Mouse (Mus musculus): ENCODE results near the gene Dcxr. TPM values are rescaled to one million over a fixed set of nuclear protein-coding genes. Genes with fewer than 3 reads are reported as not detected.
"Not testable (repeated sequence)": the region's sequence is repeated elsewhere in the genome, so short reads cannot be mapped to it uniquely, and the experiment has no call there.

Gene Dcxr
- total RNA-seq (2021) = 10 to 100 TPM; 40.9 to 43.3 TPM
- long read RNA-seq, experiment 1, transcript Dcxr-201 (8 exons, 892 nt) = major isoform, 24 of 43 reads
- long read RNA-seq, experiment 1, transcript Dcxr-202 (7 exons, 830 nt) = minor isoform, 12 of 43 reads
- long read RNA-seq, experiment 1, partial matches to known transcripts = 3 of 43 reads
- long read RNA-seq, experiment 1, other reads (novel, unspliced or antisense) = 0 of 43 reads
- long read RNA-seq, experiment 2, transcript Dcxr-201 (8 exons, 892 nt) = major isoform, 31 of 49 reads
- long read RNA-seq, experiment 2, partial matches to known transcripts = 4 of 49 reads
- long read RNA-seq, experiment 2, other reads (novel, unspliced or antisense) = 5 of 49 reads

- DNase-seq (ENCODE audit: low spot score in 2 of 2) = peak; percentile 53 to 77
Measured at GRCm38 (mm10) chr11:120727169-120727527, at the start of gene Dcxr. TSS of gene Dcxr (minus strand) at chr11:120727281.

DNA sequence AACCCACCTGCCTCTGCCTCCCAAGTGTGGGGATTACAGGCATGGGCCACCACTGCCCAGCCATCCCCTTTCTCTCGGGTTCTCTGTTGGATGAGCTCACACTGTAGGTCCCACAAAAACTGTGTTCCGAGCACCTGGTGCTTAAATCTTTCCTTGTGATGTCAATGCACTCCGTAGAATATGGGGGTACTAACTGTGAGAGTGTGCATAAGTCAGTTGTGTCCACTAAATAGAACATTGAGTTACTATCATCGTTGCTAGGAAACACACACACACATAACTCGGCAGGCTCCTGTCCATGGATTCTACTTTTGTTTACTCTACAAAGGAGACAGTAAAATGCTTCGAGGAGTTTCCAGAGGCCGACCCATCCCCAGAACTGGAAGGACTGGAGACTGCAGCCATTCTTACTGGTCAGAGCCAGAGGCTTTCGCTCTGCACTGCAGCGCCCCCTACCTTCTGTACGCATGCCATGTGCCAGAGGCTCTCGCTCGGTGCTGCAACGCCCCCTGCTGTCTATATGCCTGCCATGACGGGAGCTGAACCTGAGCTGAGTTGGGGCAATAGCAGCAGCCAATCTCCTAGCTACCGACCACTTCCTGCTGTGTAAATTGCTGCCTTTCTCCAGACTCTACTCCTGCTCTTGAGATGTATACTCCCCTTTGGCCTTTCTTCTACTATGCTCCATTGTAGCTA is 48.8 kb upstream of the Dcxr start:
- DNase-seq (ENCODE audit: low spot score in 2 of 2) = peak; percentile 95 to 96

GRCm38 (mm10) chr11:120773463-120774190 is 46.5 kb upstream of the Dcxr start:
- DNase-seq (ENCODE audit: low spot score in 2 of 2) = no peak

- DNase-seq (ENCODE audit: low spot score in 2 of 2) = no peak
Measured at GRCm38 (mm10) chr11:120772749-120773148, 45.7 kb upstream of the Dcxr start.

DNA sequence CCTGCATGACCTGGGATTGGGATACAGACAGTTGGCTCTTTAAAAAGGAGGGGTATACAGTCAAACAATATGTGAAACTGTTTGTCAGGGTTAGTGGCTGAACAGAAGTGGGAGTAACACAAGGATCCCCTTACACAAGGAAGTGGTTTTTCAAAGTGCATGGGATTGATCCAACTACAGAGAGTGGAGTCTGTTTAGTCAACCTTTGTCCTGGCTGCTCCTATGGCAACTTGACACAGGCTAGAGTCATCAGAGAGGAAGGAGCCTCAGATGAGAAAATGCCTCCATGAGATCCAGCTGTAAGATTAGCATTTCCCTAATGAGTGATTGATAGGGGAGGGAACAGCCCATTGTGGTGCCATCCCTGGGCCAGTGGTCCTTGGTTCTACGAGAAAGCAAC is 41.1 kb upstream of the Dcxr start:
- no peak for DNase-seq (ENCODE audit: low spot score in 2 of 2)

DNA sequence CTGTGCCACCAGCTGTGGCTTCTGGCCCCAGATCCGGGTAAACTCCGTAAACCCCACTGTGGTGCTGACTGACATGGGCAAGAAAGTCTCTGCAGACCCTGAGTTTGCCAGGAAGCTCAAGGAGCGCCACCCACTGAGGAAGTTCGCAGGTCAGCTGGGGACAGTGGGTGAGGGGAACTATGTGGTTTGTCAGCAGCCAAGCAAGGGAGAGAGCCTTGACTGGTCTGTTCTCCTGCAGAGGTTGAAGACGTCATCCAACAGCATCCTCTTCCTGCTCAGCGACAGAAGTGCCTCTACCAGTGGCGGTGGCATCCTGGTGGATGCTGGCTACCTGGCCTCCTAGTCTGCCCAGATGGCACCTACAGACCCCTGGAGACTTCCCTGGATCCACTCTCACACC is 39.9 kb upstream of the Dcxr start:
- not testable (repeated sequence) for DNase-seq (ENCODE audit: low spot score in 2 of 2)

GRCm38 (mm10) chr11:120763121-120763999 is 36.3 kb upstream of the Dcxr start:
- DNase-seq (ENCODE audit: low spot score in 2 of 2) = not testable (repeated sequence)

- not testable (repeated sequence) for DNase-seq (ENCODE audit: low spot score in 2 of 2)
Measured at GRCm38 (mm10) chr11:120762672-120763041, 35.6 kb upstream of the Dcxr start, which contains the start of gene Hmga1b. TSS of gene Hmga1b (plus strand) at chr11:120762794.

GRCm38 (mm10) chr11:120761811-120762671 is 35.0 kb upstream of the Dcxr start:
- DNase-seq (ENCODE audit: low spot score in 2 of 2) = no peak

- no peak for DNase-seq (ENCODE audit: low spot score in 2 of 2)
Measured at GRCm38 (mm10) chr11:120760236-120760635, 33.2 kb upstream of the Dcxr start.

GRCm38 (mm10) chr11:120751606-120752005 is 24.5 kb upstream of the Dcxr start:
- no peak for DNase-seq (ENCODE audit: low spot score in 2 of 2)

DNA sequence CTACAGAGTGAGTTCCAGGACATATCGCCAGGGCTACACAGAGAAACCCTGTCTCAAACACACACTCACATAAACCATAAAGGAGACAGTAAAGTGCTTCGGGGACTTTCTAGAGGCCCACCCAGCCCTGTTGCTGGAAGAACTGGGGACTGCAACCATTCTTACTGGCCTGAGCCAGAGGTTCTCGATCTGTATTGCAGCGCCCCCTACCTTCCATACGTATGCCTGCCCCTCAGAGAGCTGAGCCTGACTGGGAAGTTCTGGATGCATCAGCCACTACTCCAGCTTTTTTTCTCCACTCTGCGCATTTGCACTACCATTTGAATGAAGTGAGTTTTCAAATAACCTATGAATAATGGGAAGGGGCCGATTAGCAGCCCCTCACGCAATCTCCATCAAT is 22.3 kb upstream of the Dcxr start:
- no peak for DNase-seq (ENCODE audit: low spot score in 2 of 2)

GRCm38 (mm10) chr11:120747974-120748373 is 20.9 kb upstream of the Dcxr start:
- no peak for DNase-seq (ENCODE audit: low spot score in 2 of 2)

DNA sequence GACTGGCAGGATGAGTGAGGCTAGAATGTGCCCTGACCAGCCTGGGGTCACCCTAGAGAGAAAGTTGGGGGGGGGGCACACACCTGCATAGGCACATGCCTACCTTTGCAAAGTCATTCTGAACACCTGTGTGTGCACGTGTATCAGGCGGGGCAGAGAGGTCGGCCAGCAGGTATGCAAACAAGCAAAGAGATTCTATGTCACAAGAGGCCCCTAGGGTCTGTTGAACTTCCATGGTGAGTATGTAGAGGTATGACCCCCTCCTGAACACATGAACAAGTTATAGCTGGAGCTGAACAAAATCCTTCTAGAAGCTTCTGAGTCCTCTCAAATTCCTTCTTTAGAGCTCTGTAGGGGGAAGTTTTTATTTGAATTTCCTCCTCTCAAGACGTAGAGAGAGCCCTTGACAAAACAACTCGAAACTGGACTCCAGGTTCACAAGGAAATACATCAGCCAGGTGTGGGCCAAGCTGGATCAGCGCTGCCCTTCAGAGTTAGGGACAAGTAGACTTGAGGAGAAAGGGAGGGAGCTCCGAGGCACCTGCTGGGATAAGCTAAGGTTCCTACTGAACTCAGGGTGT is 17.1 kb upstream of the Dcxr start:
- DNase-seq (ENCODE audit: low spot score in 2 of 2) = no peak

DNA sequence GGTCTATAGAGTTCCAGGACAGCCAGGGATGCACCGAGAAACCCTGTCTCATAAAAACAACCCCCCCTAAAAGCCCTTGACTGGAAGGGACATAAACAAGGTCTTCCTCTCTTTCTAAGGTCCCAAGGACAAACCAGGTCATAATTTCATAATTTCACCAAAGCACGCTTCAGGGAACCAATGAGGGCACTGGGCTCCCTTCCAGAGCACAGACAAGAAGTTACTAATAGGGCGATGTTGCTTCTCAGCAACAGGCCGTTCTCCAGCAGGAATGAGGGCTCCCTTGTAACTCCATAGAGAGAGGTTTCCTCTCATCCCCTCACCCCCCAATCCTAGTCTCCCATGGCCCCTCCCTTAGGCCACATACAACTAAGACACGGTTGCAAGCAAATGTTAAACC is 13.9 kb upstream of the Dcxr start:
- no peak for DNase-seq (ENCODE audit: low spot score in 2 of 2)

GRCm38 (mm10) chr11:120736424-120736823 is 9.3 kb upstream of the Dcxr start:
- no peak for DNase-seq (ENCODE audit: low spot score in 2 of 2)

DNA sequence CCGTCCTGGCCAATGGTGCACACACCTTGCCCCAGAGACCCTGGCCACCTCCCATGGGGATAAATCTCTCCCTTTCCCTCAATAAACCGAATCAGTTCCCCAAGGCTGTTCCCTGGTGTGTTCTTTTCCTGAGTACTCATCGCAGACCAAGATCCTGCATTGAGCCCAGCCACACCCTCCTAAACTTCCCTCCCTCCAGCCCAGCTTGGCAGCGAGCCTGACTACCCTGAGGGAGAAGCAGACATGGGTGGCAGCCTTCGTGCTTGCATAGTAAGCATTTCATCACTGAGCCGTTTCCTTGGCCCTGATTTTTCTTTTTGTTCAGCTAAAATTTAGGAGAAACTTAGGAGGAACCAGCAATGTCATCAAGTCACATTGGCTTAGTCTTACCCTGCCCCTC is 6.4 kb upstream of the Dcxr start:
- DNase-seq (ENCODE audit: low spot score in 2 of 2) = no peak

DNA sequence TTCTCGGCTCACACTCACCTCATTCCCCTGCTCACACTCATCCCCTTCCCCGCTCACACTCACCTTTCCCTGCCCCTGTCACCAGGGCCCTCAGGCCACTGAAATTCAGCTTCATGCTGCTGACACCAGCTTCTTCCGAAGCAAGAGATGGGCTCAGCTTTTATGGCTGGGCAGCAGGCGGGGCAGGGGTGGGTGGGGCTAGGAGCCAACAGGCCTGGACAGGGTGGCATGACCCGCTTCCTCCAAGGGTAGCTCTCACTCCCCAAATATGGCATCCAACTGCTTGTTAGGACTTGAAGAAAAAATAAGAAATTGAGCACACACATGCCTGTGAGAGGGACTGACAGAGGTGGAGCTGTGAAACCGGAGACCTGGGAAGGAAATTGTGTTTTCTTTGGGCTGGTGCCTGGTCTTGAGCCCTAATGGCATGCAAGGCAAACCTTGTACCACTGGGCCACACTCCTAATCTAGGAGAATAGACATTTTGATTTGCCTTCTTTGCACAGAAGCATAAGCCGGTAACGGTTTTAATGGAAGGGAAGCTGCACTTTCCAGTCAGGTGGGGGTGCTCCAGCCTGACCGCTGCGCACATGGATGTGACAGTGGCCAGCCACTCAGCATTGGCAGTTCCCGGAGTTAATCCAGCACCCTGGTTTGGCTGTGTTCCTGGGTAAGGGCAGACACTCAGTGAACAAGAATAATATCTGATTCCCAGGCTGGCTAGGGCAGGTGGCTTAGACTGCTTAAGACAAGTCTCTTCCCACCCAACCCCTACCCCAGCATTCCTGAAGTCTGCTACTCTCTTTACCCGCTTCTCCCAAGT is 5.0 kb upstream of the Dcxr start, which contains the start of gene Cbr2:
Cbr2 (minus strand) TSS at position 257 of the 823 bp plus-strand sequence.
- no peak for DNase-seq (ENCODE audit: low spot score in 2 of 2)

GRCm38 (mm10) chr11:120731395-120731794 is 4.3 kb upstream of the Dcxr start:
- no peak for DNase-seq (ENCODE audit: low spot score in 2 of 2)

All from adrenal gland, postnatal 4 days (tissue).